Mouse (Mus musculus): ENCODE data around the gene Phf21a.
"Not testable (repeated sequence)": the region's sequence is repeated elsewhere in the genome, so short reads cannot be mapped to it uniquely, and the experiment has no call there.

The Phf21a gene

DNA sequence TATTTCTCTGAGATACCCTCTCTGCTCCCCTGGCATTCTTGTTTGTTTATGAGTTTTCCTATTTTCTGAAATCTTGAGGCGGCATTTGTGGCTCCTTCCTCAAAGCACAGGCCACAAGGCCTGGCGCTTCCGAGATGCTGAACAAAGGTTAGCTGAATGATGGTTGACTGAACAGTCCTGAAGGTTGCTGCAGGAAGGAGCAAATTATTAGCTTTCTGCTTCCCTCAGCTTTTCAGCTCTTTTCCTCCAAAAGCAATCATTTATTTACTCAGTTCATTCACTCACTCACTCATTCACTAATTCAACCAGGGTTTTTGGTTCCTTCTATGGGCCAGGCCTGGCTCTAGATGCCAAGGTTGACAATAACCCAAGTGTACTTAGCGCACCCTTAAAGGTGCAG, 10.7 kb upstream of the Phf21a start:
- no peak for DNase-seq (ENCODE audit: low spot score in 2 of 2)

GRCm38 (mm10) chr2:92085721-92086120, 7.2 kb upstream of the Phf21a start:
- DNase-seq (ENCODE audit: low spot score in 2 of 2): no peak

DNA sequence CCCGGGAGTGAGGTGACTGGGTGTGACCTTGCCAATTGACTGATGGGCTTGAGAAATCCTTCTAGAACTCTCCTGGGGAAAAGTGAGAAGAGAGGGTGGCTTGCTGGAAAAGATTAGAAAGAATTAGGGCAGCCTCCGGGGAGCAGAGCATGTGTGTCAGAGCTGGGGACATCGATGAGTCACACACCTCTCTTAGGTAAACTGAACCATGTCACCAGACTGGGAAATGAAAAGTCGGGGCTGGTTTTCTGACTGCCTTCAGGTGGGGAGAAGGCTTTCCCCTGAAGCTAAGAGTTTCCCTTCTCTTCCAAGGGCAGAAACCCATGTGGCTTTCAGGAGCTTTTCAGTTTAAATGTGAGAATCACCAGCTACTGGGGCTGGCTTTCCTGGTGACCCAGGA, 5.9 kb upstream of the Phf21a start:
- no peak for DNase-seq (ENCODE audit: low spot score in 2 of 2)

DNA sequence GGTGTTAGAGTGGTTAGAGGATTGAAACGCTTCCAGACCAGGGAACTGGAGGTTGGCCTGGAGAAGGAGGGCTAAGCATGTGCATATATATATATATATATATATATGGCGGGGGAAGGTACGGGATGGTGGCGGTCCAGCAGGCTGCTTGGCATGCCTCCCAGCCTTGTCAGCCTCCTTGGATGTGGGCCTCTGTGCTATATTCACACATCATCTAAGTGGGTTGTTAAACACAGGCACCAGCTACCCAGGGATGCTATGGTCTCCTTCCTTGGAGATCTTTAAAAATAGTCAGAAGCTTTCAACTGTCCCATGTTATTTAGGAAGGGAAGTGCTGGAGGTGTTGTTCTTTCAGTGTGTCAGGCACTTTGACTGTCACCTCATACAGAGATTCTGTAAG, 3.1 kb upstream of the Phf21a start:
- no peak for DNase-seq (ENCODE audit: low spot score in 2 of 2)

- not testable (repeated sequence) for DNase-seq (ENCODE audit: low spot score in 2 of 2)
Observed at GRCm38 (mm10) chr2:92093503-92093902, 586 bp downstream of the Phf21a start.

DNA sequence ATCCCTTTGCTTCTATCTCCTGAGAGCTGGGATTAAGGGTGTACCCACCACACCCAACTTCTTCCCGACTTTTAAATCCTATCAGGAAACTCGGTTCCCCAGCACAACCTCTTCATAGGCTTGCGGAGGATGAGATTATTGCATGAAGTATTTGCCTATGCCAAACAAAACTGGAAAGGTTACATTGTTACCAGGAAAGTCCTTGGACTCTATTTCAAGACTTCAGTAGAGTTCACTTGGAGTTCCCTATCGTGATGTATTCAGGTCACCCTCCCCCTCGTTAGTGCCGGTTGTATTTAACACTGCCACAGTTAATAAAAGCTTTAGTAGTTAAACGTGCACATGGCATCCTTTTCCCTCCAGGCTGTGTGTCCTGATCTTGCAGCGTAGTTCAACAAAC, 1.2 kb downstream of the Phf21a start:
- DNase-seq (ENCODE audit: low spot score in 2 of 2): no peak

DNA sequence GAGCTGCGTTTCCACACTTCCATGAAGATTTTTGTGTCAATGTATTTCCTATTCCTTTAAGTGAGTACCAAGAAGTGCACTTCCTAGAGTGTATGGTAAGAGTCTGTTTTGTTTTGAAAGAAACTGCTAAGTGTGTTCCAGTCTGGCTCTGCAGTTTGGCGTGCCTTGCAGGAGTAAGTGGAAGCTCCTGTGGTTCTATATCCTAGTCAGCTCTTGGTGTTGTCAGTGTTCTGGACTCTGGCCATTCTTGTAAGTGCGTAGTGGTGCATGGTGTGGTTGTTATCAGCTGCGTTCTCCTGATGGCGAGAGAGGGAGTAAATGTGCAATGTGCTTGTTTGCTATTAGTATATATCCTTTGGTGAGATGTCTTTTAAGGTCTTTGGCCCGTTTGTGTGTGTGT, 7.9 kb downstream of the Phf21a start:
- DNase-seq (ENCODE audit: low spot score in 2 of 2): no peak

- DNase-seq (ENCODE audit: low spot score in 2 of 2): no peak
Observed at GRCm38 (mm10) chr2:92124523-92124922, 31.6 kb downstream of the Phf21a start.

GRCm38 (mm10) chr2:92125330-92125729, 32.4 kb downstream of the Phf21a start:
- no peak for DNase-seq (ENCODE audit: low spot score in 2 of 2)

- DNase-seq (ENCODE audit: low spot score in 2 of 2): no peak
Observed at GRCm38 (mm10) chr2:92130071-92130470, 37.2 kb downstream of the Phf21a start.

DNA sequence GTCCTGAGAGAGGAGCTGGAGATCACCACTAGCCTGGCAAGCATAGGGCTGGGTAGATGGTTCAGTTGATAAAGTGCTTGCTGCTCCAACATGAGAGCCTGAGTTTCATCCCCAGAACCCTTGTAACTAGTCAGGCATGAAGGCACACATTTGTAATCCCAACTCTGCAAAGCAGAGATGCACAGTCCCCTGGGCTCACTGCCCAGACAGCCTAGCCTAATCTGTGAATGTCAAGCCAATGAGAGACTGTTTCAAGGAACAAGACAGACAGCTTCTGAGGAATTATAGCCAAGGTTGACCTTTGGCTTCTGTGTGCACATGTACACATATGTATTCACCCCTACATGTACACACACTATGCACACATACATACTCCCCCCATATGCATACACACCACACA, 45.8 kb downstream of the Phf21a start:
- no peak for DNase-seq (ENCODE audit: low spot score in 2 of 2)

DNA sequence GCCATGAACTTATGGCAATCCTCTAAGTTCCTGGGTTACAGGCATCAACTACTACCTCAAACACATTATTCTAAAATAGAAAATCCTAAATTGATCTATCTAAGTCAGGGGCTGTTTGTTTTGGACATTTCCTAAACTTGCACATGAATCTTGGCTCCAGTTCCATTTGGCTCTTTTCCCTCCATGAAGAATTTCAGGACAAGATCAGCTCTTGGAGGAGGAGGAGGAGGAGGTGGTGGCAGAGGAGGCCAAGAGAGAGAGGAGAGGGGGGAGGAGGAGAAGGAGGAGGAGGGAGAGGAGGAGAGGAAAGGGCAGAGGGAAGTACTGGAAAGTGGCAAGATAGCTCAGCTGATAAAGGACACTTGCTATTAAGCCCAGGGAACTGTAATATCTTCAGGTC, 46.4 kb downstream of the Phf21a start:
- no peak for DNase-seq (ENCODE audit: low spot score in 2 of 2)

GRCm38 (mm10) chr2:92140383-92140782, 47.5 kb downstream of the Phf21a start:
- DNase-seq (ENCODE audit: low spot score in 2 of 2): no peak

GRCm38 (mm10) chr2:92141073-92141472, 48.2 kb downstream of the Phf21a start:
- DNase-seq (ENCODE audit: low spot score in 2 of 2): no peak

DNA sequence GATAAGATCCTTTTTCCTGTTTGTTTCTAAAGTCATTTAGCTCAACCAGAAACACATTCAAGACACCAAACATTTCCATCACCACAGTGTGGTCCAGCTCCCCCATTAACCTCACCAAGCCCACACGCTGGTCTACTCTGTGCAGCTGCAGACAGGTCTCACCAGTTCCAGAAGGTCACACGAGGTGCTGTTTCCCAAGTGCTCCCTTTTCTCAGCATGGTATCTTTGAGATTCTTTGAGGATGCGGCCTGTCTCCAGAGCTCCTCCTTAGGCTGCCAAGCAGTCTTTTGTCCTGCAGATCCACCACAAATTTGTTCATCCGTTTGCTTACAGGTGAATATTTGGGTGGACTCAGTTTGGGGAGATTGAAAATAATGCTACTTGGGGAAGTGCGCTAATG, 51.0 kb downstream of the Phf21a start:
- DNase-seq (ENCODE audit: low spot score in 2 of 2): no peak

- DNase-seq (ENCODE audit: low spot score in 2 of 2): not testable (repeated sequence)
Observed at GRCm38 (mm10) chr2:92147925-92148750, 55.2 kb downstream of the Phf21a start.

GRCm38 (mm10) chr2:92164291-92164690, 71.4 kb downstream of the Phf21a start:
- no peak for DNase-seq (ENCODE audit: low spot score in 2 of 2)

GRCm38 (mm10) chr2:92166950-92167349, 74.0 kb downstream of the Phf21a start:
- no peak for DNase-seq (ENCODE audit: low spot score in 2 of 2)

- DNase-seq (ENCODE audit: low spot score in 2 of 2): no peak
Observed at GRCm38 (mm10) chr2:92171046-92171643, 78.2 kb downstream of the Phf21a start.

- DNase-seq (ENCODE audit: low spot score in 2 of 2): no peak
Observed at GRCm38 (mm10) chr2:92172300-92172699, 79.4 kb downstream of the Phf21a start.

- no peak for DNase-seq (ENCODE audit: low spot score in 2 of 2)
Observed at GRCm38 (mm10) chr2:92173186-92173585, 80.3 kb downstream of the Phf21a start.

DNA sequence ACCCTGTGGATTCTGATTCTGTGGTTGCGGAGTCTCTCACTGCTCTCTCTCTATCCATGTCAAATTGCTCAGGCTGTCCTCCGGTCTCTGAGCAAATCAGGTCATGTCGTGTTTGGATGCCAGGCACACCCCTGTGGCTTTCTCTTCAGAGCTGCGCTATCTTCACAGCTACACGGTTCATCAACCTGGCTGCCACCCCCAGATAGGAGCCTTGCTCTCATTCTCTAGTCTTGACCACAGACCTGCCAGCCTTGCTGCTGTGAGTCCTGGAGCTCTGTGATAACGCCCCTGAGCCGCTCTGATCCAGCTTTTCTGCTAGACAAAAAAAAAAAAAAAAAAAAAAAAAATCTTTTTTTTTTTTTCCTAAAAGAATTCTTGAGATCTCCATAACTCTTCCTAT, 81.3 kb downstream of the Phf21a start:
- peak in 1 of 2 experiments; percentile 18 for DNase-seq (ENCODE audit: low spot score in 2 of 2)

- no peak for DNase-seq (ENCODE audit: low spot score in 2 of 2)
Observed at GRCm38 (mm10) chr2:92175002-92175401, 82.1 kb downstream of the Phf21a start.

Measured in spleen, postnatal 36 days (tissue).